ENCODE assay signal across 21 mouse cellular contexts in the genomic region with DNA sequence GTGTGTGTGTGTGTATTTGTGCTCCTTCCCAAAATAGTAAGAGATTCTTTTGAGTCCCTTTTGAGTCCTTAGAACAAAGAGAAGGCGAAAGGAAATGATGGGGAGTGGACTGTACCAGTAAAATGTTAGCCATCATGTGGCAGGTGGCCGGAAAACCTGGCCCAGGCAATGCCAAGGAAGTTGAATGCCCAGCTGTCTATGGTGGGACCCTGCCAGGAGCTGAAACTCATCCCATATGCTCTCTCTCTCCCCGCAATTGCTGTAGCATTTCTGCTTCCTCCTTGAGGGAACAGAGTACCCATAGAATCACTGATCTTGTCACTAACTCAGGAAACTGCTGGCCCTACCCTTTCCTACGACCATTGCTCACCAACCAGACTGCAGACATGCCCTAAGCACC.
DNase-seq lines count a peak whose midpoint lies in the region; ATAC-seq lines count a peak whose summit lies in the region.
"Had no signal": no experiment of that assay in that cellular context is flagged by ENCODE, and none has a peak within 500 bp of the region (broad histone marks: within the 10 kb centered on the region; RNA-seq: fewer than 3 reads in every experiment).

No protein-coding gene starts in this region.

- H3K4me1 ChIP-seq in forebrain, embryonic 14.5 days (ENCODE audit: control insufficient read depth, insufficient read depth, low read length), result no peaks in the 10 kb centered on the region
- peaks cover 6% of the 10 kb centered on the region; the same call in 1 of the 2 replicates for H3K4me1 ChIP-seq in forebrain, embryonic 16.5 days (replicated peaks; ENCODE audit: control insufficient read depth, insufficient read depth, low read length)
- H3K4me1 ChIP-seq in embryonic facial prominence, embryonic 10.5 days, result no peaks in the 10 kb centered on the region
- H3K4me1 ChIP-seq: liver, embryonic 12.5 days; midbrain, embryonic 12.5 days; neural tube, embryonic 15.5 days; stomach, embryonic 15.5 days had no signal

- H3K9me3 ChIP-seq in forebrain, embryonic 14.5 days (replicated peaks; ENCODE audit: control insufficient read depth, low read length), result no peaks in the 10 kb centered on the region
- H3K9me3 ChIP-seq in forebrain, embryonic 16.5 days (ENCODE audit: control insufficient read depth, low read length), result no peaks in the 10 kb centered on the region
- H3K9me3 ChIP-seq in embryonic facial prominence, embryonic 10.5 days, result no peaks in the 10 kb centered on the region
- H3K9me3 ChIP-seq: liver, embryonic 12.5 days; midbrain, embryonic 12.5 days; neural tube, embryonic 15.5 days; stomach, embryonic 15.5 days had no signal

- 73% methylated on average over 4 of the region's 4 CpGs for WGBS in forebrain, embryonic 14.5 days
- WGBS in forebrain, embryonic 16.5 days, result 55% methylated on average over 4 of the region's 4 CpGs
- 82% methylated on average over 4 of the region's 4 CpGs for WGBS in embryonic facial prominence, embryonic 10.5 days

- no peaks in the 10 kb centered on the region for H3K36me3 ChIP-seq in forebrain, embryonic 14.5 days (ENCODE audit: control insufficient read depth, insufficient read depth, low read length)
- no peaks in the 10 kb centered on the region for H3K36me3 ChIP-seq in forebrain, embryonic 16.5 days (ENCODE audit: control insufficient read depth, insufficient read depth)
- H3K36me3 ChIP-seq in embryonic facial prominence, embryonic 10.5 days (replicated peaks), result no peaks in the 10 kb centered on the region
- H3K36me3 ChIP-seq: G1E; liver, embryonic 12.5 days; midbrain, embryonic 12.5 days; neural tube, embryonic 15.5 days; stomach, embryonic 15.5 days had no signal

- H3K27ac ChIP-seq in forebrain, embryonic 14.5 days (ENCODE audit: low read depth, low read length), result no peak overlapping the region
- no peak overlapping the region; the same call in 1 of the 2 replicates for H3K27ac ChIP-seq in forebrain, embryonic 16.5 days (ENCODE audit: low read length)
- no peak overlapping the region for H3K27ac ChIP-seq in embryonic facial prominence, embryonic 10.5 days (replicated peaks)
- H3K27ac ChIP-seq: liver, embryonic 12.5 days; macrophage; midbrain, embryonic 12.5 days; neural tube, embryonic 15.5 days; stomach, embryonic 15.5 days had no signal

- no peak overlapping the region for H3K4me2 ChIP-seq in forebrain, embryonic 14.5 days (ENCODE audit: low read length)
- H3K4me2 ChIP-seq in forebrain, embryonic 16.5 days (ENCODE audit: low read length), result no peak overlapping the region
- H3K4me2 ChIP-seq: liver, embryonic 12.5 days; lung, embryonic 14.5 days; midbrain, embryonic 12.5 days; neural tube, embryonic 15.5 days; stomach, embryonic 15.5 days had no signal

- no peak for ATAC-seq in forebrain, embryonic 14.5 days
- ATAC-seq in forebrain, embryonic 16.5 days, result no peak
- no peak for ATAC-seq in megakaryocyte, adult 5-6 weeks (ENCODE audit: poor library complexity, severe bottlenecking)
- ATAC-seq: CD4-positive, CD25-positive, alpha-beta regulatory T cell, adult 4 months; liver, embryonic 12.5 days had no signal

- no peaks in the 10 kb centered on the region for H3K27me3 ChIP-seq in forebrain, embryonic 14.5 days (replicated peaks; ENCODE audit: control insufficient read depth, insufficient read depth, low read length)
- H3K27me3 ChIP-seq in forebrain, embryonic 16.5 days (replicated peaks; ENCODE audit: control insufficient read depth, insufficient read depth, low read length), result no peaks in the 10 kb centered on the region
- no peaks in the 10 kb centered on the region for H3K27me3 ChIP-seq in embryonic facial prominence, embryonic 10.5 days (replicated peaks; ENCODE audit: low read depth, poor library complexity, severe bottlenecking)
- H3K27me3 ChIP-seq: liver, embryonic 12.5 days; midbrain, embryonic 12.5 days; neural tube, embryonic 15.5 days; stomach, embryonic 15.5 days had no signal

- intact Hi-C loops in left cerebral cortex, postnatal 4 days (cut with DNase I), result no loop called here

- DNase-seq in forebrain, embryonic 14.5 days (ENCODE audit: low spot score), result peak; percentile 35
- peak; percentile 89 for DNase-seq in left cerebral cortex, postnatal 4 days
- DNase-seq in left cerebral cortex, adult 11 months (ENCODE audit: low spot score), result no peak
- peak; percentile 89 to 90 for DNase-seq in cerebellum, adult 18-20 months
- DNase-seq in cerebellum, postnatal 36 days, result peak; percentile 89 to 90
- DNase-seq in embryonic facial prominence, embryonic 10.5 days (ENCODE audit: low spot score), result no peak
- DNase-seq: gastrocnemius, postnatal 25 days; heart, postnatal 10 days; kidney, adult 2 months; kidney, postnatal 14 days; lung, embryonic 14.5 days had no signal

- no peak overlapping the region for H3K4me3 ChIP-seq in forebrain, embryonic 14.5 days (ENCODE audit: low read depth, low read length)
- H3K4me3 ChIP-seq in forebrain, embryonic 16.5 days (replicated peaks; ENCODE audit: low read length), result no peak overlapping the region
- H3K4me3 ChIP-seq in embryonic facial prominence, embryonic 10.5 days, result no peak overlapping the region
- H3K4me3 ChIP-seq: liver, embryonic 12.5 days; midbrain, embryonic 12.5 days; myocyte; neural tube, embryonic 15.5 days; stomach, embryonic 15.5 days had no signal

- H3K9ac ChIP-seq in forebrain, embryonic 14.5 days (ENCODE audit: low read length), result no peak overlapping the region
- H3K9ac ChIP-seq in forebrain, embryonic 16.5 days (replicated peaks; ENCODE audit: low read depth, low read length), result no peak overlapping the region
- H3K9ac ChIP-seq: liver, embryonic 12.5 days; lung, embryonic 14.5 days; midbrain, embryonic 12.5 days; neural tube, embryonic 15.5 days; stomach, embryonic 15.5 days had no signal

Comparison
In these comparisons a context has a peak if more than half of its experiments do, and no peak if none do; other contexts are left out.
1. DNase-seq: peak in forebrain, embryonic 14.5 days (single experiment), left cerebral cortex, postnatal 4 days (single experiment), cerebellum, adult 18-20 months (2 of 2) and cerebellum, postnatal 36 days (2 of 2); none in left cerebral cortex, adult 11 months (single experiment) and embryonic facial prominence, embryonic 10.5 days (single experiment).